Mouse (Mus musculus): ENCODE results near the gene Nek1.

DNA sequence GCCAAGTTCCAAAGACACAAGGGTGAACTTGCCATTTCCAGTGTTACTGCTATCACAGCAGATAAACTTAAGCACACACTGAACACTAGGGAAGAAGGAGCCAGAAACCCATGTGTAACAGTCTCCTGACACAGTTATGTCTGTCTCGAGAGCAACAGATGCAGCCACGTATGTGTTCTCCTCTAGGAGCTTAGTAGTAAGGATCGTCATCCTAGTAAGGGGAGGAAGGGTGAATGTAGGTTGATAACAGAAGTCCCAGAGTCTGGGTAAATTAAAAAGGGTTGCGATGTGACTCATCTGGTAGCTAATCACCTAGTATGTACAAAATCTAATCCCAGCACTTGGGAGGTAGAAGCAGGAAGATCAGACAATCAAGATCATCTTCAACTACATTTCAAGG is 43.1 kb upstream of the Nek1 start:
- TF ChIP-seq POLR2A (IDR thresholded peaks at IDR 0.05; ENCODE audit: control insufficient read depth in 1 of 2, insufficient read depth in 1 of 2, low read depth in 1 of 2, low read length in 2 of 2, poor library complexity in 1 of 2) = no peak
- TF ChIP-seq USF1 (IDR thresholded peaks at IDR 0.05; ENCODE audit: low read depth, low read length) = no peak

Measured in MEL (cell line).